Mouse (Mus musculus) retina, adult 2 months (tissue): Measurements from ENCODE around the gene Gm48552.

Experiments
- DNase-seq: peaks from one replicate; pipeline ENCODE4 v3.0.0-alpha.2; 2012; ENCODE audit warnings: low read depth, low spot score

The Gm48552 gene

GRCm38 (mm10) chr10:81360721-81361120 lies 28.1 kb upstream of the Gm48552 start:
- no peak for DNase-seq

- DNase-seq: no peak
These were observed 26.4 kb upstream of the Gm48552 start for GRCm38 (mm10) chr10:81362336-81362949.

GRCm38 (mm10) chr10:81363436-81364346 lies 25.1 kb upstream of the Gm48552 start:
- no peak for DNase-seq

- DNase-seq: no peak
These were observed 24.1 kb upstream of the Gm48552 start for GRCm38 (mm10) chr10:81364666-81365065.

GRCm38 (mm10) chr10:81365073-81365472 lies 23.7 kb upstream of the Gm48552 start:
- DNase-seq: no peak

GRCm38 (mm10) chr10:81365672-81366476 lies 22.9 kb upstream of the Gm48552 start, which contains the start of gene 4930404N11Rik:
TSS of gene 4930404N11Rik (minus strand) at chr10:81365816.
- no peak for DNase-seq

- DNase-seq: no peak
These were observed 22.2 kb upstream of the Gm48552 start for GRCm38 (mm10) chr10:81366477-81367206.

- DNase-seq: no peak
These were observed 21.7 kb upstream of the Gm48552 start for GRCm38 (mm10) chr10:81367207-81367495.

- no peak for DNase-seq
These were observed 13.5 kb upstream of the Gm48552 start for GRCm38 (mm10) chr10:81375322-81375721.

- DNase-seq: no peak
These were observed 12.0 kb upstream of the Gm48552 start for GRCm38 (mm10) chr10:81376561-81377361.

GRCm38 (mm10) chr10:81377362-81377664 lies 11.5 kb upstream of the Gm48552 start:
- DNase-seq: no peak

- DNase-seq: no peak
These were observed 10.8 kb upstream of the Gm48552 start, which contains the start of gene Fzr1 for GRCm38 (mm10) chr10:81377793-81378552. TSS of gene Fzr1 (minus strand) at chr10:81378516.

- peak; percentile 100 for DNase-seq
These were observed 10.1 kb upstream of the Gm48552 start for GRCm38 (mm10) chr10:81378553-81379182.

GRCm38 (mm10) chr10:81379183-81379553 lies 9.6 kb upstream of the Gm48552 start:
- no peak for DNase-seq

GRCm38 (mm10) chr10:81379809-81380378 lies 8.9 kb upstream of the Gm48552 start:
- DNase-seq: no peak

- no peak for DNase-seq
These were observed 6.8 kb upstream of the Gm48552 start for GRCm38 (mm10) chr10:81382039-81382438.

- DNase-seq: peak; percentile 98
These were observed 4.8 kb upstream of the Gm48552 start, which contains the start of the genes Dohh and Gm48551 for GRCm38 (mm10) chr10:81383802-81384604. TSS of gene Dohh (plus strand) at chr10:81384428. TSS of gene Gm48551 (plus strand) at chr10:81384466.

GRCm38 (mm10) chr10:81384605-81384982 lies 4.2 kb upstream of the Gm48552 start:
- DNase-seq: no peak
